Mouse (Mus musculus): ENCODE results near the gene Zfp513.

Zfp513 gene

GRCm38 (mm10) chr5:31200327-31200768, 1.8 kb downstream of the Zfp513 start:
- DNase-seq (ENCODE audit: low read depth, low spot score), result no peak

DNA sequence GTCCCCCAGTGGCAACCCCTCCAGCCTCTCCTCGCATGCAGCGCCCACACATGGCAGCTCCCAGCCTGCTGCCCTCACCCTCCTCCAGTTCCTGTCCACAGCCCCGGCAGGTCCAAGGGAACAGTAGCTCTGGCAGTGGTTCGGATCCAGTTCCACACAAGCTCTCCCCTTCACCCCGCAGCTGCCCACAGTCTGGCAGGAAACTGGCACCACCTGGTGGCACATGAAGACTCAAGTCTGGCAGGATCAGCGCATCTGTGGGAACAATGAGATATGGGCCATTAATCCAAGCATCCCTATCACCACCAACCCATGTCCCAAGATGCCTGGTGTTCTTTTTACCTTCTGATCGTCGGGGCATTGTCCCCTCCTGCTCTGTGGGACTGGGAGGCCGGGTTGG, 2.2 kb downstream of the Zfp513 start:
- peak; percentile 45 for DNase-seq (ENCODE audit: low read depth, low spot score)

DNA sequence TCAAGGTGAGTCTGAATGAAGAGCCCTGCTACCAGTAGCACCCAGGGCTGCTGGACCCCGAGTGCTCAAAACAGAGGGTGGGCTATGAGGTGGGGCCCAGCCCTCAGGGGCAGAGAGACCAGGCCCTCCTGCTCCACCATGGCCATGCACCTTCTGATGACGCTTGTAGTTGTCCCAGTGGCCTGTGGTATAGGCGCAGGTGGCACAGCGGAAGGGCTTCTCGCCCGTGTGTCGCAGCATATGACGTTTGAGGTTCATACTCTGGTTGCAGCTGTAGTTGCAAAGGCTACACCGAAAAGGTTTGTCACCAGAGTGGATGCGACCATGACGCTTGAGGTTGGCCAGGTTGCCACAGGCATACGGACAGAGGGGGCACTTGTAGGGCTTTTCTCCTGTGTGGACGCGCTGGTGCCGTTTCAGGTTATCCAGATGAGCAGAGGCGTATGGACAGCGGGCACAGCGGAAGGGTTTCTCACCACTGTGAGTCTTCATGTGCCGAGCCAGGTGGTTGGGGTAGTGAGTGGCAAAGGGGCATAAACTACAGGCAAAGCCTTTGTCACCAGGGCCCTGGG, 2.7 kb downstream of the Zfp513 start:
- DNase-seq (ENCODE audit: low read depth, low spot score), result no peak

DNA sequence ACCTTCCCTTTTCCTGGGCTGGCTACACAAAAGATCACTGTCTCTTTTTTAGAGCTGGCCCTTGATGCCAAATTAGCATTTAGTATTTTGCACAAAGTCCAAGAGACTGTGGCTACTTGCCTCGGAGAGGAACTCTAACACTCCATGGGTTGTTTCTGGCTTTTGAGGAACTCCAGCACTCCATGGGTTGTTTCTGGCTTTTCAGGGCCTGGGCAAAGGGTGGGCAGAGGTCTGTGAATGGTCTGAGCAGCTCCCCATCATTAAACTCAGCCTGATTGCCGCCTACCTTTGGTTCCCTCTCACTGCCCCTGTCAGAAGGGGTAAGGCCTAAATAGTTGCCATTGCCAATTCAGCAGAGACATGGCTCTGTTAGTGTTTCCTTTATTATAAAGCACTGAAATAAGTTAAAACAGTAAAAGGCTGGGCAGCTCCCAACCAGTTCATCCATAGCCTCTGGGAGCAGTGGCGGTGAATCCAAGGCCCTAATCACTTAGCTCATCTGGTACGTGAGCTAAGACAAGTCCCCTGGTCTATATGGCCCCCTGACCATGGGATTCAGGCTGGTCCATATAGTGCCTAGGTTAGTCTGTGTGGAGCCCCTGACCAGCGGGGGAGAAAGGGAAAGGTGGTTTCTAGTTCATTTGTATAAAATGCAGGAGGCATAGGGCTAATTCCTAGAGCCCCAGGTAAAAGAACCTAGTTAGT, 3.3 kb downstream of the Zfp513 start:
- DNase-seq (ENCODE audit: low read depth, low spot score), result no peak

GRCm38 (mm10) chr5:31198170-31198569, 3.9 kb downstream of the Zfp513 start:
- DNase-seq (ENCODE audit: low read depth, low spot score), result no peak

- DNase-seq (ENCODE audit: low read depth, low spot score), result no peak
Observed at GRCm38 (mm10) chr5:31197072-31197471, 5.0 kb downstream of the Zfp513 start.

GRCm38 (mm10) chr5:31196207-31196606, 5.9 kb downstream of the Zfp513 start:
- no peak for DNase-seq (ENCODE audit: low read depth, low spot score)

DNA sequence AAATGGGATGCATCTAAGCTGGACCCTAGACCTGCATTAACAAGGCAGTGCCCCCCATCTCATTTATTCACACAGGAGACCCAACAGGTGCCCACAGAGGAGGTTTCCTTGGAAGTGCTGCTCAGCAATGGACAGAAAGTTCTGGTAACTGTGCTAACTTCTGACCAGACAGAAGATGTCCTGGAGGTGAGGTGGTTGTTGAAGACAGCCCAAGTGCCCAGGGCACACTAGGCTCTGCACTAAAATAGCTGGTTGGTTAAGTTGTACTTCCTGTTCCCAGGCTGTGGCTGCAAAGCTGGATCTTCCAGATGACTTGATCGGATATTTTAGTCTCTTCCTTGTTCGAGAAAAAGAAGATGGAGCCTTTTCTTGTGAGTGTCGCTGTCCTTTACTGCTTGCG, 6.4 kb downstream of the Zfp513 start:
- DNase-seq (ENCODE audit: low read depth, low spot score), result no peak

DNA sequence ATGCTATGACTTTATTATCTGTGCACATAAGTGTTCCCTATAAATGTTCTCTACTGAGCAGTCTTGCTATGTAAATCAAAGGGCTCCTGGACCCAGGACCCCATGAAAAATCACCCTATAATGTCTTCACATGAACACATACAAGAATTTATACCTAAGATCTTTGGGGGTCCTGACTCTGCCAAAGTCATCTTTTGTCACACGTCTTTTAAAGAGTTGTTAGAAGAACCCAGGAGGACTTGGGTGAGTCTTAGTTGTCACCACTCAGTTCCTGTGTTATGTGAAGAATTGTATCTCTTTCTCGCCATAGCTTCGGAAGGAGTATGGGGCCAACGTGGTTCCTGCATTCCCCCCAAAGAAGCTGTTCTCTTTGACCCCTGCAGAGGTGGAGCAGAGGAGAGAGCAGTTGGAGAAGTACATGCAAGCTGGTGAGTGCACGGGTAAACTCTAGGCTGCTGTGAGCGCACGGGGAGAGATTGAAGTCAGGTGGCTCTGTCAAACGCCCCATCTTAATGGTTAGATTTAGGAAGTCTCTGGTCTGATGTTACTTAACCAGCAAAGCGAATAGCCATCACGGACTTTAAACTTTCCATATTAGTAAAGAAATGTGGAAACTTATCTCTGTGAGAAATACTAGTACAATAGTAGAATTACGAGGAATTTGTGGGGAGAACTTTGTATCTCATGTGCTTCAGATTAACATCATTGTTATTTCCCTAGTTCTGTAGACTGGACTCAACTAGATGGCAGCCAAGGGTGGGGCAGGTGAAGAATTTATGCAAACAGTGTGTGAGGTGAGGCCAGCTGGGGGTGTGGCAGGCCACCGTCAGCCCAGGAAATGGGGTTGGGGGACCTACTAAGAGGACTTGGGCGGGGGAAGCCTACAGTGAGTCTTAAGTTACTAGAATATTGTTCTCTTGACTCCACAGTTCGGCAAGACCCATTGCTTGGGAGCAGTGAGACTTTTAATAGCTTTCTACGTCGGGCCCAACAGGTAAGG, 7.3 kb downstream of the Zfp513 start:
- no peak for DNase-seq (ENCODE audit: low read depth, low spot score)

DNA sequence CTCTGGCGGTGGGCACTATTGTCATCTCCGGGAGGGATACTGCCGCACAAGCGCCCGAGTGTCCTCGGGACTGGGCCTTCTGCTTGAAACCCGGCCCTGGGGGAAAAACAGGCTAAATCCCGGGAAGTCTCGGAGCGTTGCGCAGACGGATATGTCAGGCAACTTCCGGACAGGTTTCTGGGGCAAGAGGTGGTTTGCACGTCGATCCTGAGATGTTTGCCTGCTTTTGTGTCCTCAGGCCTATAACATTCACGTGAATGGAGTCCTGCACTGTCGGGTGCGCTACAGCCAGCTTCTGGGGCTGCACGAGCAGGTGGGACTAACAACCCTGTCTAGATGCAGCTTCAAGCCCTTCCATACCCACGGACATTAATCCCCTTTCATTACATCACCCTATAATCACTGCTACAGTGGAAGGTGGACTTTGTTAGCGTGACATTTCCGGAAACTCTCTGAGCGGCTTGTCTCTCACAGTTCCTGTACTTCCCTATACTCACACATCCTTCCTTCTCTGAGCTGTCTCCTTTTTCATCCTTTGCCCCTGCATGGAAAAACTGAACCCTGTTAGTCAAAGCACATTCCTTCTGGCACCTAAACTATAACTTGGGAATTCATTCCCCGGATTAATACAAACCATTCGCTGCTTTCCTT, 8.3 kb downstream of the Zfp513 start:
- peak; percentile 29 for DNase-seq (ENCODE audit: low read depth, low spot score)

GRCm38 (mm10) chr5:31192939-31193630, 9.0 kb downstream of the Zfp513 start, which contains the start of the genes Snx17 and Eif2b4:
TSS of gene Snx17 (plus strand) at chr5:31193227.
TSS of gene Eif2b4 (minus strand) at chr5:31193430.
- peak; percentile 100 for DNase-seq (ENCODE audit: low read depth, low spot score)

GRCm38 (mm10) chr5:31192045-31192938, 9.8 kb downstream of the Zfp513 start:
- DNase-seq (ENCODE audit: low read depth, low spot score), result peak; percentile 81

DNA sequence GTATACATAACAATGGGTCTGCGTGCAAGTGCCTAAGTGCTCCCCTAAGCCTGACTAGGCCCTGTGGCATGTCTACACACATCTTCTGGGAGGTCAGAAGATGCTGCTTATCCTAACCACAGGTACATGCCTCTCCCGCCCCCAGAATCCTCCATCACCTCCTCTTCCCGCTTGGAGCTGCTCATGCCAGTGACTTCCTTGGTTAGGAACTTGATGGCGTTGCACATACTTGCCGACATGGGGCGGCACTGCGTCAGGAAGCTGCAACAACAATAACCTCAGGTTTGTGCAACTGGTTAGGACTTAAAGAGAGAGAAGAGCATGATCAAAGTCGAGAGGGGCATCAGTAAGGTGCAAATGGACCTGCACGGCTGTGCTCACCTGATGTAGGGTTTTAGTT, 11.9 kb downstream of the Zfp513 start:
- DNase-seq (ENCODE audit: low read depth, low spot score), result no peak

GRCm38 (mm10) chr5:31188223-31188840, 13.8 kb downstream of the Zfp513 start:
- DNase-seq (ENCODE audit: low read depth, low spot score), result no peak

DNA sequence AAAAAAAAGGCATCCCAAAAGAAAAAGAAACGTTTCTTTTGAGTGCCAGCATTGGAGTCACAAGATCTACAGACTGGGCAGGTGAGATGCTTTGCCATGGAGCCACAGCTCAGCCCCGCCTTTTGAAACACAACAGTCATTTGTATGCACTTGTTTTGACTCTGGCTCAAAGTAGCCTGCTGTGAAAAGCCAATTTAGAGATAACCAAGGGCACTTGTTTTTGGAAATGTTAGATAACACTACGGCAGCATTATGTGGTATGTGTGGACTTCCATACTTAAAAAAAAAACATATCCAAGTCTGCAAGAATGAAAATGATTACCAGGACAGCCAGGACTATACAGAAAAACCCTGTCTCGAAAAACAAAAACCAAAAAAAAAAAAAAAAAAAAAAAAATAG, 18.4 kb downstream of the Zfp513 start:
- no peak for DNase-seq (ENCODE audit: low read depth, low spot score)

DNA sequence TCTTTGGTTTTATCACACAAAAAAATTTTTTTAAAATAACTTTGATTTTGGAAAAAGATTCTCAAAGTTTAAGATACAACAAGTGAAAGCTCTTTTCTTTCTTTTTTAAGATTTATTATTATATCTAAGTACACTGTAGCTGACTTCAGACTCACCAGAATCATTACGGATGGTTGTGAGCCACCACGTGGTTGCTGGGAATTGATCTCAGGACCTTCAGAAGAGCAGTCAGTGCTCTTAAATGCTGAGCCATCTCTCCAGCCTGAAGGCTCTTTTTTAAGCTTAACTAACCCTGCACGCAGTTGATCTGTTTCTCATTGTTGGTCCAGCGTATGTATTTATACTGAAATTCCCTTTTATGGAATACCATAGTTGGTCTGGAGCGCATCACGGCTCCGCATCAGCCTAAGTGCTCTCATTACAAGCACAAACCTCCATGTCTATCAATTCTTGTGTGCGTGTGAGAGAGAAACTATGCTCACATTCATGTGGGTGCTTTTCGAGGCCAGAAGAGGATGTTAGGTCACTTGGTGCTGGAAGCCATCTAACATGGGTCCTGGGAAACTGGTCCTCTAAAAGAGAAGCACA, 20.8 kb downstream of the Zfp513 start:
- DNase-seq (ENCODE audit: low read depth, low spot score), result no peak

DNA sequence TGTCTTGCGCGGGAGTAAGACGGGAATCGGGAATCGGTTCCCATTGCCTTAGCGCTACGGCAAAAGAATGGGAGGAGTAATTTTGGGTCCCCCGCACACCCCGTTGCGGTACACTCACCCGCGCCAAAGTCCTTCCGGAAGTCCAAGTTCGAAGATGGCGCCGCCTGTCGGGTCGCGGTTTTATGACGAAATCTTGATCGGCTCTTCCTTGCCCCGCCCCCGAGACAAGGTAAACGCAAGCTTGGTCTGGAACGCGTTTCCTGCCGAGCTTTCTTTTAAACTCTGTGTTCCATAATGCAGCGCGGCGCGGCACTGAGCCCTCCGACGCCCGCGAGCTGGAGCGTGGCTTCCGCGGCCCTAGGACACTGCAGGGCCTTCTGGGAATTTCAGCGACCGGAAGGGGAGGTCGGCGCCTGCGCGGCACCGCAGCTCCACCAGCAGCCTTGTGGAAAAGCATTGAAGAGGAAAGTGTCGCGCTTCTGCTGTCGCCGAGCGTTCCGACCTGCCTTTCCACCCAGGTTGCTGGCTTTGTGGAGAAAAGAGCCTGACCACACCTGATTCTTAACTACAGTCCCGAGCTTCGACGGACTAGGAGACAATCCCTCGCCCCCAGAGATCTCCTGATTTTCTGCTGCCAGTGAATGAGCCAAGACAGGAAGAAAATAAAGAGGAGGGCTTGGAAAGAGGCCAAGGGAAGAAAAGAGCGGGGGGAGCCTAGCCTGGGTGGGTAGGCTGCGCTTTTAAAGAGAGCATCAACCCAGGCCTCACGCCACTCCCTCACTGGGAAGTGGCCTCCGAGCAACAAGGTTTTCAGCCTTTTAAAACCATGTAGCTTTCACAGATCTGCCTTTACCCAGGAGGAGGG, 22.1 kb downstream of the Zfp513 start, which contains the start of the genes Gm29609 and Gtf3c2:
Gene Gm29609, minus strand, starts transcription at position 146 of the 865 bp plus-strand sequence.
Gene Gtf3c2, minus strand, starts transcription at position 379 of the 865 bp plus-strand sequence.
- DNase-seq (ENCODE audit: low read depth, low spot score), result peak; percentile 99

GRCm38 (mm10) chr5:31179301-31179765, 22.8 kb downstream of the Zfp513 start:
- peak; percentile 48 for DNase-seq (ENCODE audit: low read depth, low spot score)

Measured in brain, adult 2 months (tissue).